Mouse (Mus musculus): ENCODE measurements around the gene Gimap5. TPM values are rescaled to one million over a fixed set of nuclear protein-coding genes. Genes with fewer than 3 reads are reported as not detected.

The Gimap5 gene
- 100 to 107 TPM (median 105 TPM) in 4 replicates for total RNA-seq (2023)

DNA sequence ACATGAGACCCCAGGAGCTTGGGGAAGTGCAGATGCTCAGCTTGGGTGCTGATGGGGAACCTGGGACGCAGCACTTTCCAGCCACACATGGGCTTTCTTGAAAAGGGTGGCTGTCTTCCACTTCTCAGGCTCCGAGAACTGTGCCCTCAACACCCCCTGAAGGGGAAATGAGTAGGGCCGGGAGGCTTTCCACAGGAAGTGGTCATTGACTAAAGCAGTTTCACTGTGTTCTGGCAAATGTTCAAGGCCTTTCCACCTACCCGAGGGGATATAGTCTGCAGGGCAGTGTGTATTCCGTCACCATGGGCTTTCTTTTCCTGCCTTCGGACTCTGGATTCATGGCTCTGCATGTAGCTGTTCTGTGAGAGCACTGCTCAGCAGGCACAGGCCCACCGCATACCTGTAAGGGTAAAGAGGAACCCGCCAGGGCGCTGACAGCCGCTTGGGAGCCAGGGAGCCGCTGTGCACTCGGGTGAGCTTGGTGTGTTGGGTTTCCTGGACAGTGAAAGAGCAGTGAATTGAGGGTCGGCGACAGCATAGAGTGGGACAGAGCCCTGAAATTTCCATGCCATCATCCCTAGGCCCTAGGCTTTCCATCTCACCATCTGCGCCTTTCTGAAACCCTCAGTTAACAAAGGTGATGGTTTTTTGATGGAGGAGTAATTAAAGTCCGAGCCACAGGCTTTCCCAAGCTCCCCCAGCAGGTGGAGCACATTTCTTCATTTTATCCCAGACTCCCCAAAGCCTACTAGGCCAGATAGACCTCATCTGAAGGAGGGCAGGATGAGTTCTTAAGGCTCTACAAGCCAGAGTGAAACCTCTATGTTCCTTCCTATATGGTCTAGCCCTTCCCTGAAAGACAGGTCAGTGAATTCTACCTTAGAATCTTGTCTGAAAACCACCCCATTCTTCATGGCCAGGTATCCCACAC, at the start of gene Gimap5:
Gimap5 (plus strand) TSS at position 239 of the 931 bp plus-strand sequence.

GRCm38 (mm10) chr6:48718455-48718854, 27.5 kb upstream of the Gimap5 start, which contains the start of the genes Gm28053 and Gimap7:
TSS of gene Gm28053 (plus strand) at chr6:48718607.
TSS of gene Gimap7 (plus strand) at chr6:48718621.

DNA sequence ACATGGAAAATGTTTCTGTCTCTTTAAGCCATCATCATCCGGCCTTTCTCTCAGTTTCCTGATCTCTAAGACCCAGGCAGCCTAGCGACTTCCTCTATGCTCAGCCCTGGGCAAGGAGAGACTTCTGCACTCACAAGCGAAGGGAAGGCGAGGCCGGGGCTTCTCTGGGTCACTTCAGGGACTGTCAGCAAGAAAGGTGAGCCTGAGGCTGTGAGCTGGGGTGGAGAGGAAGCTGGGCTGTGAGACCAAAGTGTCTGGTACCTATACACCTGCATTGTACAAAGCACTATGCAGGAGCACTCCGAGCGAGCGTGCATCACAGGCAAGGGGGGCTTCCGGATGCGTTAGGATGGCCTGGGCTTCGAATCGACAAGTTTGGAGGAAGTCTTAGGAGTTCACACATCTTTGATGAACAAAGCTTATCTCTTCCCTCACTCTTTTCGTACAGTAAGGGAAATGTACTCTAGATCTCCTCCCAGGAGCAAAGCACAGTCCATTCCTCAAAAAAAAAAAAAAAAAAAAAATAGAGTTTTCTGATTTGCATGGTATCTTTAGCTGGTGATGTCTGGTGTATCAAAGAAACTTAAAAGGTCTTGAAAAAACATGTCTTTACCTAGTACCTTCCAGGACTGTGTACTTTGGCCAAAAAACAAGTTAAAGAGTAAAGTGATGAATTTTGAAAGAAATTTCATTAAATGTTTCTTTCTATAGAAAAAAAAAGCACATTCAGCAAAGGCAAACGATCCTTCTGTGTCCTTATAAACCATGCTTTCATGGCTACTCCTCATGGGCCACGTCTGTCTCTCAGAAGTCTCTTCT, 6.8 kb upstream of the Gimap5 start, which contains the start of gene Gimap1:
Gimap1 (plus strand) TSS at position 94 of the 819 bp plus-strand sequence.

GRCm38 (mm10) chr6:48770696-48771095, 24.7 kb downstream of the Gimap5 start, which contains the start of gene Gimap3:
TSS of gene Gimap3 (minus strand) at chr6:48770851.

Other genes with a start within 250 kb of the Gimap5 start
- 0.60 to 1.6 TPM (median 0.81 TPM) in 3 of 4 replicates, not detected in the other for gene Atp6v0e2, start 208.6 kb upstream of the Gimap5 start, total RNA-seq (2023)
- gene Lrrc61, start 191.4 kb upstream of the Gimap5 start, total RNA-seq (2023) = 37.3 to 57.1 TPM (median 41.3 TPM) in 4 replicates
- gene Rarres2, start 173.4 kb upstream of the Gimap5 start, total RNA-seq (2023) = 0.86 to 0.88 TPM in 2 of 4 replicates, not detected in the others
- gene Gm45021, start 156.6 kb upstream of the Gimap5 start, total RNA-seq (2023) = not detected in 4 replicates
- gene Repin1, start 152.3 kb upstream of the Gimap5 start, total RNA-seq (2023) = 5.2 to 8.7 TPM (median 7.0 TPM) in 4 replicates
- gene Gm44965, start 152.3 kb upstream of the Gimap5 start, total RNA-seq (2023) = 3.2 to 4.3 TPM in 2 of 4 replicates, not detected in the others
- 2.6 to 7.6 TPM (median 3.5 TPM) in 4 replicates for gene Zfp775, start 144.1 kb upstream of the Gimap5 start, total RNA-seq (2023)
- 0.15 TPM in 1 of 4 replicates, not detected in the others for gene AI854703, start 119.4 kb upstream of the Gimap5 start, total RNA-seq (2023)
- gene Gimap8, start 99.0 kb upstream of the Gimap5 start, total RNA-seq (2023) = 120 to 134 TPM (median 126 TPM) in 4 replicates
- 43.3 to 49.9 TPM (median 44.9 TPM) in 4 replicates for gene Gimap9, start 70.1 kb upstream of the Gimap5 start, total RNA-seq (2023)
- gene Gimap4, start 61.6 kb upstream of the Gimap5 start, total RNA-seq (2023) = 125 to 156 TPM (median 132 TPM) in 4 replicates
- 1,215 to 1,315 TPM (median 1,252 TPM) in 4 replicates for gene Gimap6, start 38.0 kb upstream of the Gimap5 start, total RNA-seq (2023)
- gene Gm28053, start 27.6 kb upstream of the Gimap5 start, total RNA-seq (2023) = 34.6 to 42.0 TPM (median 40.8 TPM) in 4 replicates
- gene Gimap7, start 27.6 kb upstream of the Gimap5 start, total RNA-seq (2023) = 85.1 to 98.1 TPM (median 90.2 TPM) in 4 replicates
- gene Gimap1, start 7.1 kb upstream of the Gimap5 start, total RNA-seq (2023) = 111 to 129 TPM (median 124 TPM) in 4 replicates
- 155 to 167 TPM (median 164 TPM) in 4 replicates for gene Gimap3, start 24.7 kb downstream of the Gimap5 start, total RNA-seq (2023)
- gene Tmem176a, start 94.7 kb downstream of the Gimap5 start, total RNA-seq (2023) = 0.78 to 1.4 TPM (median 1.3 TPM) in 4 replicates
- gene Tmem176b, start 95.3 kb downstream of the Gimap5 start, total RNA-seq (2023) = 1.8 to 3.5 TPM (median 2.7 TPM) in 4 replicates
- not detected in 4 replicates for gene Aoc1, start 126.7 kb downstream of the Gimap5 start, total RNA-seq (2023)
- not detected in 4 replicates for gene 1600015I10Rik, start 183.7 kb downstream of the Gimap5 start, total RNA-seq (2023)
- not detected in 4 replicates for gene Doxl2, start 228.8 kb downstream of the Gimap5 start, total RNA-seq (2023)
- gene Svs1, start 240.7 kb downstream of the Gimap5 start, total RNA-seq (2023) = not detected in 4 replicates